Mouse (Mus musculus): ENCODE measurements around the gene Stub1. TPM values are rescaled to one million over a fixed set of nuclear protein-coding genes. Genes with fewer than 3 reads are reported as not detected.

The Stub1 gene
- polyA plus RNA-seq (2014; fragmentation: Nextera tagmentation; extraction: Ambion mirVana): 341 and 353 TPM in 2 replicates

GRCm38 (mm10) chr17:25833291-25833663 lies at the start of gene Stub1:
Gene Stub1, minus strand, starts transcription at chr17:25833404.
- no peak for DNase-seq (ENCODE audit: low spot score)

GRCm38 (mm10) chr17:25882306-25882705 lies 49.1 kb upstream of the Stub1 start:
- ATAC-seq (ENCODE audit: insufficient number of reproducible peaks, low FRiP score, low TSS enrichment, low read depth): no peak

More at GRCm38 (mm10) chr17:25833291-25833663, at the start of gene Stub1:
- ATAC-seq (ENCODE audit: insufficient number of reproducible peaks, low FRiP score, low TSS enrichment, low read depth): peak; percentile 52
- peak within 1 kb of the TSS; percentile 81 for H3K4me3 ChIP-seq (ENCODE audit: low read depth, low read length)
- peak within 1 kb of the TSS; percentile 92 for H3K4me2 ChIP-seq (ENCODE audit: low read depth, severe bottlenecking)
- H3K36me3 ChIP-seq (ENCODE audit: control insufficient read depth, insufficient read depth, low read length): peaks cover 17% of the 10 kb centered on the region
- peaks cover 39% of the 10 kb centered on the region for H3K4me1 ChIP-seq (ENCODE audit: control insufficient read depth, insufficient read depth, low read length)
- no peaks in the 10 kb centered on the region for H3K9me3 ChIP-seq (ENCODE audit: control insufficient read depth, low read length)
- H3K27me3 ChIP-seq (ENCODE audit: control insufficient read depth, insufficient read depth, low read length): no peaks in the 10 kb centered on the region
- peak within 1 kb of the TSS; percentile 87 for H3K9ac ChIP-seq (ENCODE audit: low read length)
- H3K27ac ChIP-seq (replicated peaks; ENCODE audit: low read depth, low read length): peak within 1 kb of the TSS; percentile 87
- WGBS: under 1% methylated on average over 24 of the region's 24 CpGs

GRCm38 (mm10) chr17:25881691-25882090 lies 48.5 kb upstream of the Stub1 start:
- 14% methylated on average over 4 of the region's 4 CpGs for WGBS
- peak; percentile 46 for DNase-seq (ENCODE audit: low spot score)

More at GRCm38 (mm10) chr17:25882306-25882705, 49.1 kb upstream of the Stub1 start:
- Histone ChIP-seq H3K9me3 (ENCODE audit: control insufficient read depth, low read length) (no peaks in the 10 kb centered on the region), H3K36me3 (ENCODE audit: control insufficient read depth, insufficient read depth, low read length) (peaks cover 11% of the 10 kb centered on the region), H3K4me3 (ENCODE audit: low read depth, low read length) (no peak overlapping the region), H3K4me1 (ENCODE audit: control insufficient read depth, insufficient read depth, low read length) (peaks cover 26% of the 10 kb centered on the region), H3K27ac (replicated peaks; ENCODE audit: low read depth, low read length) (0 out of 2 replicates have a peak overlapping the region, but pooled peaks have one; percentile 10), H3K4me2 (ENCODE audit: low read depth, severe bottlenecking) (no peak overlapping the region), H3K27me3 (ENCODE audit: control insufficient read depth, insufficient read depth, low read length) (no peaks in the 10 kb centered on the region), H3K9ac (ENCODE audit: low read length) (0 out of 2 replicates have a peak overlapping the region, but pooled peaks have one; percentile 24)
- DNase-seq (ENCODE audit: low spot score): no peak
- WGBS: 23% methylated on average over 5 of the region's 5 CpGs

GRCm38 (mm10) chr17:25880913-25881641 lies 47.9 kb upstream of the Stub1 start:
- Histone ChIP-seq H3K4me2 (ENCODE audit: low read depth, severe bottlenecking) (0 out of 2 replicates have a peak overlapping the region, but pooled peaks have one; percentile 15), H3K9me3 (ENCODE audit: control insufficient read depth, low read length) (no peaks in the 10 kb centered on the region), H3K9ac (ENCODE audit: low read length) (no peak overlapping the region), H3K36me3 (ENCODE audit: control insufficient read depth, insufficient read depth, low read length) (peaks cover 11% of the 10 kb centered on the region), H3K4me3 (ENCODE audit: low read depth, low read length) (no peak overlapping the region), H3K4me1 (ENCODE audit: control insufficient read depth, insufficient read depth, low read length) (peaks cover 34% of the 10 kb centered on the region), H3K27ac (replicated peaks; ENCODE audit: low read depth, low read length) (peak overlapping the region; percentile 68), H3K27me3 (ENCODE audit: control insufficient read depth, insufficient read depth, low read length) (no peaks in the 10 kb centered on the region)
- DNase-seq (ENCODE audit: low spot score) (peak; percentile 63), ATAC-seq (ENCODE audit: insufficient number of reproducible peaks, low FRiP score, low TSS enrichment, low read depth) (no peak)
- WGBS: 5% methylated on average over 5 of the region's 5 CpGs

More at GRCm38 (mm10) chr17:25881691-25882090, 48.5 kb upstream of the Stub1 start:
- H3K36me3 ChIP-seq (ENCODE audit: control insufficient read depth, insufficient read depth, low read length): peaks cover 11% of the 10 kb centered on the region
- peak overlapping the region; percentile 68 for H3K27ac ChIP-seq (replicated peaks; ENCODE audit: low read depth, low read length)
- H3K9ac ChIP-seq (ENCODE audit: low read length): no peak overlapping the region
- no peaks in the 10 kb centered on the region for H3K9me3 ChIP-seq (ENCODE audit: control insufficient read depth, low read length)
- no peak overlapping the region for H3K4me3 ChIP-seq (ENCODE audit: low read depth, low read length)
- no peak for ATAC-seq (ENCODE audit: insufficient number of reproducible peaks, low FRiP score, low TSS enrichment, low read depth)
- no peak overlapping the region for H3K4me2 ChIP-seq (ENCODE audit: low read depth, severe bottlenecking)
- peaks cover 27% of the 10 kb centered on the region for H3K4me1 ChIP-seq (ENCODE audit: control insufficient read depth, insufficient read depth, low read length)
- no peaks in the 10 kb centered on the region for H3K27me3 ChIP-seq (ENCODE audit: control insufficient read depth, insufficient read depth, low read length)

GRCm38 (mm10) chr17:25880196-25880910 lies 47.1 kb upstream of the Stub1 start, which contains the start of gene Wfikkn1:
Gene Wfikkn1, minus strand, starts transcription at chr17:25880858.
- Histone ChIP-seq H3K27me3 (ENCODE audit: control insufficient read depth, insufficient read depth, low read length) (no peaks in the 10 kb centered on the region), H3K4me2 (ENCODE audit: low read depth, severe bottlenecking) (0 out of 2 replicates have a peak within 1 kb of the TSS, but pooled peaks have one; percentile 15), H3K4me1 (ENCODE audit: control insufficient read depth, insufficient read depth, low read length) (peaks cover 37% of the 10 kb centered on the region), H3K4me3 (ENCODE audit: low read depth, low read length) (no peak within 1 kb of the TSS), H3K9me3 (ENCODE audit: control insufficient read depth, low read length) (no peaks in the 10 kb centered on the region), H3K9ac (ENCODE audit: low read length) (no peak within 1 kb of the TSS), H3K36me3 (ENCODE audit: control insufficient read depth, insufficient read depth, low read length) (peaks cover 11% of the 10 kb centered on the region), H3K27ac (replicated peaks; ENCODE audit: low read depth, low read length) (peak within 1 kb of the TSS; percentile 68)
- ATAC-seq (ENCODE audit: insufficient number of reproducible peaks, low FRiP score, low TSS enrichment, low read depth): no peak
- 28% methylated on average over 5 of the region's 5 CpGs for WGBS
- no peak for DNase-seq (ENCODE audit: low spot score)

- Histone ChIP-seq H3K4me3 (ENCODE audit: low read depth, low read length) (no peak overlapping the region), H3K4me2 (ENCODE audit: low read depth, severe bottlenecking) (no peak overlapping the region), H3K9ac (ENCODE audit: low read length) (no peak overlapping the region)
Observed at GRCm38 (mm10) chr17:25879750-25880149, 46.5 kb upstream of the Stub1 start.

GRCm38 (mm10) chr17:25879261-25879660 lies 46.1 kb upstream of the Stub1 start:
- DNase-seq (ENCODE audit: low spot score): no peak

More at GRCm38 (mm10) chr17:25879750-25880149, 46.5 kb upstream of the Stub1 start:
- Histone ChIP-seq H3K9me3 (ENCODE audit: control insufficient read depth, low read length) (no peaks in the 10 kb centered on the region), H3K36me3 (ENCODE audit: control insufficient read depth, insufficient read depth, low read length) (peaks cover 11% of the 10 kb centered on the region), H3K27me3 (ENCODE audit: control insufficient read depth, insufficient read depth, low read length) (no peaks in the 10 kb centered on the region), H3K27ac (replicated peaks; ENCODE audit: low read depth, low read length) (no peak overlapping the region), H3K4me1 (ENCODE audit: control insufficient read depth, insufficient read depth, low read length) (peaks cover 37% of the 10 kb centered on the region)
- ATAC-seq (ENCODE audit: insufficient number of reproducible peaks, low FRiP score, low TSS enrichment, low read depth): no peak
- DNase-seq (ENCODE audit: low spot score): no peak
- 70% methylated on average over 8 of the region's 8 CpGs for WGBS

GRCm38 (mm10) chr17:25878611-25879180 lies 45.5 kb upstream of the Stub1 start:
- peaks cover 8% of the 10 kb centered on the region for H3K36me3 ChIP-seq (ENCODE audit: control insufficient read depth, insufficient read depth, low read length)
- ATAC-seq (ENCODE audit: insufficient number of reproducible peaks, low FRiP score, low TSS enrichment, low read depth): no peak
- H3K9me3 ChIP-seq (ENCODE audit: control insufficient read depth, low read length): no peaks in the 10 kb centered on the region
- no peak for DNase-seq (ENCODE audit: low spot score)
- H3K4me1 ChIP-seq (ENCODE audit: control insufficient read depth, insufficient read depth, low read length): peaks cover 37% of the 10 kb centered on the region
- WGBS: 89% methylated on average over 19 of the region's 19 CpGs
- no peaks in the 10 kb centered on the region for H3K27me3 ChIP-seq (ENCODE audit: control insufficient read depth, insufficient read depth, low read length)
- no peak overlapping the region for H3K4me3 ChIP-seq (ENCODE audit: low read depth, low read length)
- no peak overlapping the region for H3K4me2 ChIP-seq (ENCODE audit: low read depth, severe bottlenecking)
- no peak overlapping the region for H3K27ac ChIP-seq (replicated peaks; ENCODE audit: low read depth, low read length)
- H3K9ac ChIP-seq (ENCODE audit: low read length): no peak overlapping the region

More at GRCm38 (mm10) chr17:25879261-25879660, 46.1 kb upstream of the Stub1 start:
- no peak overlapping the region for H3K9ac ChIP-seq (ENCODE audit: low read length)
- H3K4me3 ChIP-seq (ENCODE audit: low read depth, low read length): no peak overlapping the region
- peaks cover 11% of the 10 kb centered on the region for H3K36me3 ChIP-seq (ENCODE audit: control insufficient read depth, insufficient read depth, low read length)
- no peak for ATAC-seq (ENCODE audit: insufficient number of reproducible peaks, low FRiP score, low TSS enrichment, low read depth)
- H3K4me2 ChIP-seq (ENCODE audit: low read depth, severe bottlenecking): no peak overlapping the region
- H3K9me3 ChIP-seq (ENCODE audit: control insufficient read depth, low read length): no peaks in the 10 kb centered on the region
- no peaks in the 10 kb centered on the region for H3K27me3 ChIP-seq (ENCODE audit: control insufficient read depth, insufficient read depth, low read length)
- H3K4me1 ChIP-seq (ENCODE audit: control insufficient read depth, insufficient read depth, low read length): peaks cover 37% of the 10 kb centered on the region
- WGBS: 66% methylated on average over 4 of the region's 4 CpGs
- H3K27ac ChIP-seq (replicated peaks; ENCODE audit: low read depth, low read length): no peak overlapping the region

Data from limb, embryonic 11.5 days (tissue).